ENCODE assay signal across 8 mouse cellular contexts in the genomic region with DNA sequence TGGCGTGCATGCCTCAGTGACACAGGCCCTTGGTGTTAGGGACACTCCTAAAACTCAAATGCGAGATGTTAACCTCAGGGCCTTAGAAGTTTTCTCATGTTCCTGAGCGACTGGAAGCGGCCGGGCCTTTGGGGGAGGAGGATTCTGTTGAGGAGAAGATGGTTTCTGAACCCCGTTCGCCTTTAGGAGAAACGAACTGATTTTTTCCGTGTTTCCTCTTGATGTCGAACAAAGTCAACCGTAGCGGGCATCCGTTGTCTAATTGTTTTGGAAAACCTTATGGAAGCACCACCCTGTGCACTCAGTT. TPM values are rescaled to one million over a fixed set of nuclear protein-coding genes. Genes with fewer than 3 reads are reported as not detected.
DNase-seq lines count a peak whose midpoint lies in the region; ATAC-seq and TF ChIP-seq lines count a peak whose summit lies in the region.

No protein-coding gene starts in this region.

- no peak for TF ChIP-seq CTCF in liver, embryonic 14.5 days (IDR thresholded peaks at IDR 0.05; ENCODE audit: low read depth)

- H3K4me2 ChIP-seq in liver, embryonic 14.5 days (ENCODE audit: low read depth): peak overlapping the region; percentile 79

- intact Hi-C loops in left cerebral cortex, postnatal 4 days (cut with DNase I): no loop called here

- peak overlapping the region; percentile 84 to 96 for H3K4me3 ChIP-seq in liver, embryonic 14.5 days (ENCODE audit: insufficient read depth in 1 of 2, low read depth in 2 of 2, low read length in 2 of 2)

- peak overlapping the region; percentile 95 for H3K9ac ChIP-seq in liver, embryonic 14.5 days (replicated peaks)

- DNase-seq in embryo, embryonic 10.5 days (ENCODE audit: low spot score): peak; percentile 39
- DNase-seq in embryo, embryonic 10 days (ENCODE audit: low spot score): no peak
- DNase-seq in thymus, postnatal 0 days (ENCODE audit: low spot score): peak; percentile 14
- no peak for DNase-seq in thymus, adult 18-20 months
- no peak for DNase-seq in liver, embryonic 14.5 days (ENCODE audit: low read depth in 3 of 3, low spot score in 3 of 3)
- DNase-seq in ovary, postnatal 14 days (ENCODE audit: low spot score): no peak
- no peak for DNase-seq in left cerebral cortex, postnatal 4 days
- DNase-seq in thymus, postnatal 14 days: no peak

- no peaks in the 10 kb centered on the region for H3K9me3 ChIP-seq in liver, embryonic 14.5 days (ENCODE audit: control insufficient read depth, low read length)

- peak overlapping the region; percentile 9 for H3K27ac ChIP-seq in liver, embryonic 14.5 days

- H3K27me3 ChIP-seq in liver, embryonic 14.5 days (ENCODE audit: control insufficient read depth, insufficient read depth, low read length): no peaks in the 10 kb centered on the region

- WGBS in liver, embryonic 14.5 days (ENCODE audit: insufficient replicate concordance): under 1% methylated on average over 13 of the region's 13 CpGs

- no peaks in the 10 kb centered on the region for H3K36me3 ChIP-seq in liver, embryonic 14.5 days (replicated peaks; ENCODE audit: control insufficient read depth, insufficient read depth, low read depth)

- TF ChIP-seq EP300 in liver, embryonic 14.5 days (IDR thresholded peaks at IDR 0.05; ENCODE audit: low read depth): no peak

- peaks cover 7 to 9% of the 10 kb centered on the region in 2 experiments for H3K4me1 ChIP-seq in liver, embryonic 14.5 days (replicated peaks; ENCODE audit: control insufficient read depth in 2 of 2, insufficient read depth in 2 of 2, low read length in 1 of 2)

- ATAC-seq in liver, embryonic 14.5 days (ENCODE audit: insufficient read depth): no peak

RNA-seq across cellular contexts. Expression of gene Ppig, which starts 1.1 kb away (rescaled TPM):
- 127 and 139 TPM in 2 replicates for polyA plus RNA-seq in thymus, postnatal 0 days (2015; fragmentation: Nextera tagmentation; extraction: Ambion mirVana)
- polyA plus RNA-seq in liver, embryonic 14.5 days (2012; rRNA removed): 5.5 and 10.0 TPM in 2 replicates
- 58.7 and 60.2 TPM in 2 replicates for polyA plus RNA-seq in liver, embryonic 14.5 days (2014; fragmentation: Nextera tagmentation; extraction: Ambion mirVana)
- 10 to 100 TPM; 66.8 to 68.0 TPM for total RNA-seq in left cerebral cortex, postnatal 4 days (2021)

RNA-seq across cellular contexts. Expression of gene Fastkd1, which starts 10.2 kb away (rescaled TPM):
- 7.0 and 7.7 TPM in 2 replicates for polyA plus RNA-seq in thymus, postnatal 0 days (2015; fragmentation: Nextera tagmentation; extraction: Ambion mirVana)
- 2.1 and 3.2 TPM in 2 replicates for polyA plus RNA-seq in liver, embryonic 14.5 days (2012; rRNA removed)
- 3.5 and 4.6 TPM in 2 replicates for polyA plus RNA-seq in liver, embryonic 14.5 days (2014; fragmentation: Nextera tagmentation; extraction: Ambion mirVana)
- total RNA-seq in left cerebral cortex, postnatal 4 days (2021): 10 to 100 TPM; 23.7 to 23.9 TPM

RNA-seq across cellular contexts. Expression of gene Klhl41, which starts 53.6 kb away (rescaled TPM):
- polyA plus RNA-seq in thymus, postnatal 0 days (2015; fragmentation: Nextera tagmentation; extraction: Ambion mirVana): 0.51 and 0.82 TPM in 2 replicates
- 0.02 and 0.04 TPM in 2 replicates for polyA plus RNA-seq in liver, embryonic 14.5 days (2012; rRNA removed)
- polyA plus RNA-seq in liver, embryonic 14.5 days (2014; fragmentation: Nextera tagmentation; extraction: Ambion mirVana): not detected in 2 replicates
- under 1 TPM; 0.58 to 0.66 TPM for total RNA-seq in left cerebral cortex, postnatal 4 days (2021)

Comparison
In these comparisons a context has a peak if more than half of its experiments do, and no peak if none do; other contexts are left out.
1. DNase-seq: peak in embryo, embryonic 10.5 days (single experiment) and thymus, postnatal 0 days (single experiment); none in embryo, embryonic 10 days (single experiment), thymus, adult 18-20 months (0 of 2), liver, embryonic 14.5 days (0 of 3), ovary, postnatal 14 days (single experiment), left cerebral cortex, postnatal 4 days (single experiment) and thymus, postnatal 14 days (single experiment).